Mouse (Mus musculus): ENCODE measurements at regions not wholly inside any gene's neighbourhood (a gene's known extent, or its start where the extent isn't known, plus 50 kb on each side); places are given as distances from the start of the nearest gene placed in this dataset.

DNA sequence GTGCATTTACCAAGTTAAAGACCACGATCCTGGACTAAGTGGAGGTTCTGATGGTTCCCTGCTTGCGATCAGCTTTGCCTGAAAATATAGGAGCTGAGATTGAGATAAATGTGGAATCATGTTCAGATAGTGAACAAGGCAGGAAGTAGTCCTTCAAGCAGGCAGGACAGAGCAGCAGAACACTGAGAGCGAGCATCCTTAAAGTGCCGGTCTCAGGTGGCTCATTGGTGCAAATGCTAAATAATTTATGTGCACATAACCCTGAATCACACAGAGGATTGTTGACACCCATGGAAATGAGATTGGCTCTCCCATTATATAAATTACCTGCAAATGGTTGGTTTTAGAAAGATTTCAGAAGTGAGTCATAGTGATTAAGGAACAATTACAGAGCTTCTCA is 243.8 kb upstream of the Dcn start:
- Histone ChIP-seq H3K27me3 (ENCODE audit: control insufficient read depth, insufficient read depth, low read length) (no peaks in the 10 kb centered on the region), H3K79me2 (ENCODE audit: control insufficient read depth, insufficient read depth, low read length) (no peaks in the 10 kb centered on the region), H3K36me3 (ENCODE audit: control insufficient read depth, insufficient read depth, low read length) (no peaks in the 10 kb centered on the region), H3K9ac (ENCODE audit: low read depth, low read length) (no peak overlapping the region), H3K27ac (replicated peaks; ENCODE audit: insufficient read depth, low read depth, low read length) (no peak overlapping the region), H3K4me3 (ENCODE audit: insufficient read depth, low read depth, low read length) (no peak overlapping the region), H3K4me1 (ENCODE audit: control insufficient read depth, insufficient read depth, low read length) (no peaks in the 10 kb centered on the region)
- TF ChIP-seq POLR2A (IDR thresholded peaks at IDR 0.05; ENCODE audit: extremely low read depth, insufficient read depth, low read length) (no peak), CTCF (IDR thresholded peaks at IDR 0.05; ENCODE audit: low read depth, low read length) (no peak)
- 88% methylated on average over 4 of the region's 4 CpGs for WGBS
- DNase-seq (ENCODE audit: extremely low read depth, low read depth, low spot score), result no peak

DNA sequence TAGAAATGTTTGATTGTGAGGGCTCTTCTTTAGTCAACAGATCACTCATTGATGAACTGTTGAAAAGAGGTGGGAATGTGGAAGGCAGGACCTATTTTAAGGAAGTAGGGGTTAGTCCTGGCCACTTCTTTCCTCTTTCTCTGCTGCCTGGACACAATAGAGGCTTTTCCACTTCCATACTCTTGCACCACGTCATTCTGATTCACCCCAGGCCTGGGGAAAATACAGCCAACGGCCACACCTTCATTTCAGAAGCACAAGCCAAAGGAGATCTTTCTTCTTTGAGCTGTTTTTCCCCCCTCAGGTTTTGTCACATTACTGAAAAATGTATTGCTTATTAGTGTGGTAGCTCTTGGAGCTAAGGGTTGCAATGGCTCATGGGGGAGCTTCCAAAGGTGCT is 237.9 kb upstream of the Dcn start:
- Histone ChIP-seq H3K36me3 (ENCODE audit: control insufficient read depth, insufficient read depth, low read length) (no peaks in the 10 kb centered on the region), H3K79me2 (ENCODE audit: control insufficient read depth, insufficient read depth, low read length) (no peaks in the 10 kb centered on the region), H3K27ac (replicated peaks; ENCODE audit: insufficient read depth, low read depth, low read length) (no peak overlapping the region), H3K4me3 (ENCODE audit: insufficient read depth, low read depth, low read length) (no peak overlapping the region), H3K27me3 (ENCODE audit: control insufficient read depth, insufficient read depth, low read length) (no peaks in the 10 kb centered on the region), H3K4me1 (ENCODE audit: control insufficient read depth, insufficient read depth, low read length) (no peaks in the 10 kb centered on the region), H3K9ac (ENCODE audit: low read depth, low read length) (no peak overlapping the region)
- DNase-seq (ENCODE audit: extremely low read depth, low read depth, low spot score), result no peak
- 74% methylated on average over 2 of the region's 2 CpGs for WGBS
- no peak for TF ChIP-seq POLR2A (IDR thresholded peaks at IDR 0.05; ENCODE audit: extremely low read depth, insufficient read depth, low read length)
- no peak for TF ChIP-seq CTCF (IDR thresholded peaks at IDR 0.05; ENCODE audit: low read depth, low read length)

DNA sequence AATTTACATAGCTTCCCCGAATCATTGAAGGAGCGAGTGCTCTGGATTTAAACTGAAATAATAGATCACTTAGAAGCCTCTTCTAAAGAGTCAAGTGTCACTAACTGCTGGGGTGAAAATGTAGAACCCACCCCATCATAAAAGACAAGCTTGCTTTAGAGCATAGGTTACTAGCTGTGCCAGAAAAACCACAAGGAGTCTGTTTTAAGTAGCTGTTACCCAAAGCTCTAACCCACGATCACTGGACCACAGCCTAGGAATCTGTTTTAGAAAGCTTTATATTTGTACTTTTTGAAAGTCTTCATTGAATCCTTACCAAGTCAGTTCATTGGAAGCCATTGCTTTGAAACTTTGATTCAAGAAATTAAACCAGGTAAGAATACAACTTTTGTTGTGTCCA is 233.7 kb upstream of the Dcn start:
- H3K36me3 ChIP-seq (ENCODE audit: control insufficient read depth, insufficient read depth, low read length), result no peaks in the 10 kb centered on the region
- no peak overlapping the region for H3K9ac ChIP-seq (ENCODE audit: low read depth, low read length)
- no peak overlapping the region for H3K4me3 ChIP-seq (ENCODE audit: insufficient read depth, low read depth, low read length)
- no peak for DNase-seq (ENCODE audit: extremely low read depth, low read depth, low spot score)
- TF ChIP-seq CTCF (IDR thresholded peaks at IDR 0.05; ENCODE audit: low read depth, low read length) (no peak), POLR2A (IDR thresholded peaks at IDR 0.05; ENCODE audit: extremely low read depth, insufficient read depth, low read length) (no peak)
- WGBS, result 94% methylated on average over 3 of the region's 3 CpGs
- H3K79me2 ChIP-seq (ENCODE audit: control insufficient read depth, insufficient read depth, low read length), result no peaks in the 10 kb centered on the region
- H3K4me1 ChIP-seq (ENCODE audit: control insufficient read depth, insufficient read depth, low read length), result peaks cover 3% of the 10 kb centered on the region; the same call in 1 of the 2 replicates
- H3K27me3 ChIP-seq (ENCODE audit: control insufficient read depth, insufficient read depth, low read length), result no peaks in the 10 kb centered on the region
- H3K27ac ChIP-seq (replicated peaks; ENCODE audit: insufficient read depth, low read depth, low read length), result no peak overlapping the region

DNA sequence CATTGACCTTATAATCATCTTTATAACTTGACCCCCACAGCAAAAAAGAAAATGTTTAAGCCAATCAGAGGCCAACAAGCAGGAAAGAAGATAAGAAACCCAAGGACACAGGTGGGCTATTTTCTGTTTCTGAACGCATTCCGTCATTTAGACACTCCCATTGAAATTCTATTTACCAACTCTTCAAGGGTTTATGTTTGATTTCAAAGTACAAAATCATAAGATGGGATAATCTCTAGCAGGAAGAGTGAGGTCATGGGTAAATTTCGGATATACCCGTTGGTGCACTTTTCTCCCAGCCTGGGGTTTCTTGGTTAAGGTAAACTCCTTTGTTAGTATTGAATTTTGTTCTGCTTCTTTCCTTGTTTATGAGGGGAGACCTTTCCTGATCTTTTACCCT is 230.9 kb upstream of the Dcn start:
- WGBS, result 28% methylated on average over 4 of the region's 4 CpGs
- Histone ChIP-seq H3K79me2 (ENCODE audit: control insufficient read depth, insufficient read depth, low read length) (no peaks in the 10 kb centered on the region), H3K27ac (replicated peaks; ENCODE audit: insufficient read depth, low read depth, low read length) (no peak overlapping the region), H3K9ac (ENCODE audit: low read depth, low read length) (no peak overlapping the region), H3K4me1 (ENCODE audit: control insufficient read depth, insufficient read depth, low read length) (peaks cover 3% of the 10 kb centered on the region; the same call in 1 of the 2 replicates), H3K27me3 (ENCODE audit: control insufficient read depth, insufficient read depth, low read length) (no peaks in the 10 kb centered on the region), H3K36me3 (ENCODE audit: control insufficient read depth, insufficient read depth, low read length) (no peaks in the 10 kb centered on the region), H3K4me3 (ENCODE audit: insufficient read depth, low read depth, low read length) (no peak overlapping the region)
- DNase-seq (ENCODE audit: extremely low read depth, low read depth, low spot score), result peak; percentile 50
- TF ChIP-seq POLR2A (IDR thresholded peaks at IDR 0.05; ENCODE audit: extremely low read depth, insufficient read depth, low read length), result no peak
- no peak for TF ChIP-seq CTCF (IDR thresholded peaks at IDR 0.05; ENCODE audit: low read depth, low read length)

GRCm38 (mm10) chr10:97249760-97250159 is 229.6 kb upstream of the Dcn start:
- Histone ChIP-seq H3K4me1 (ENCODE audit: control insufficient read depth, insufficient read depth, low read length) (peaks cover 3% of the 10 kb centered on the region; the same call in 1 of the 2 replicates), H3K4me3 (ENCODE audit: insufficient read depth, low read depth, low read length) (no peak overlapping the region), H3K79me2 (ENCODE audit: control insufficient read depth, insufficient read depth, low read length) (no peaks in the 10 kb centered on the region), H3K36me3 (ENCODE audit: control insufficient read depth, insufficient read depth, low read length) (no peaks in the 10 kb centered on the region), H3K9ac (ENCODE audit: low read depth, low read length) (no peak overlapping the region), H3K27ac (replicated peaks; ENCODE audit: insufficient read depth, low read depth, low read length) (no peak overlapping the region), H3K27me3 (ENCODE audit: control insufficient read depth, insufficient read depth, low read length) (no peaks in the 10 kb centered on the region)
- DNase-seq (ENCODE audit: extremely low read depth, low read depth, low spot score), result peak; percentile 95
- TF ChIP-seq POLR2A (IDR thresholded peaks at IDR 0.05; ENCODE audit: extremely low read depth, insufficient read depth, low read length), result no peak
- 20% methylated on average over 1 of the region's 1 CpGs for WGBS

DNA sequence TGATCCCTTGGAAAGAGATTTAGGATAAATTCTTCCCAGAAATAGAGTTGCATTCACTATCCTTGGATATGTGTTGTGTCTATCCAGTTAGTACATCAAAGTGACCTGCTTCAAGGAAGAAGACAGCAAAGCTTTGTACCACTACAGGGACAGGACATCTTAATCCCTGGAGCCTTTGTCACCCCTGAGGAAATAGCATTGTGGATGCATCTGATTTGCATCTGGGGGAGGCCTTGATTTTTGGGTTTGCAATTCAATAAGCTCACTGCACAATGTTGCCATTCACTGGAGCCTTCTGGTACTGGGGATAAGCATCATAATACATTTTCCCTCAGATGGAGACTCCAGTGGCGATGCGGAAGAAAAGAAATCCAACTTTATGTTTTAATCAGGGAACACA is 229.2 kb upstream of the Dcn start:
- WGBS, result 96% methylated on average over 2 of the region's 2 CpGs
- H3K27ac ChIP-seq (replicated peaks; ENCODE audit: insufficient read depth, low read depth, low read length), result no peak overlapping the region
- H3K4me1 ChIP-seq (ENCODE audit: control insufficient read depth, insufficient read depth, low read length), result peaks cover 3% of the 10 kb centered on the region; the same call in 1 of the 2 replicates
- H3K79me2 ChIP-seq (ENCODE audit: control insufficient read depth, insufficient read depth, low read length), result no peaks in the 10 kb centered on the region
- H3K36me3 ChIP-seq (ENCODE audit: control insufficient read depth, insufficient read depth, low read length), result no peaks in the 10 kb centered on the region
- no peak for DNase-seq (ENCODE audit: extremely low read depth, low read depth, low spot score)
- no peak overlapping the region for H3K4me3 ChIP-seq (ENCODE audit: insufficient read depth, low read depth, low read length)
- no peak overlapping the region for H3K9ac ChIP-seq (ENCODE audit: low read depth, low read length)
- no peak for TF ChIP-seq CTCF (IDR thresholded peaks at IDR 0.05; ENCODE audit: low read depth, low read length)
- no peak for TF ChIP-seq POLR2A (IDR thresholded peaks at IDR 0.05; ENCODE audit: extremely low read depth, insufficient read depth, low read length)
- H3K27me3 ChIP-seq (ENCODE audit: control insufficient read depth, insufficient read depth, low read length), result no peaks in the 10 kb centered on the region

Measured in liver, adult 2 months (tissue).